Mouse (Mus musculus): ENCODE results near the gene Esrp2.

GRCm38 (mm10) chr8:106133946-106134345, 2.8 kb downstream of the Esrp2 start:
- TF ChIP-seq GATA1 (IDR thresholded peaks at IDR 0.05; ENCODE audit: low read length), result no peak
- no peak for TF ChIP-seq TAL1 (IDR thresholded peaks at IDR 0.05; ENCODE audit: low read length)
